Mouse (Mus musculus): ENCODE measurements around the gene Klc3.

DNA sequence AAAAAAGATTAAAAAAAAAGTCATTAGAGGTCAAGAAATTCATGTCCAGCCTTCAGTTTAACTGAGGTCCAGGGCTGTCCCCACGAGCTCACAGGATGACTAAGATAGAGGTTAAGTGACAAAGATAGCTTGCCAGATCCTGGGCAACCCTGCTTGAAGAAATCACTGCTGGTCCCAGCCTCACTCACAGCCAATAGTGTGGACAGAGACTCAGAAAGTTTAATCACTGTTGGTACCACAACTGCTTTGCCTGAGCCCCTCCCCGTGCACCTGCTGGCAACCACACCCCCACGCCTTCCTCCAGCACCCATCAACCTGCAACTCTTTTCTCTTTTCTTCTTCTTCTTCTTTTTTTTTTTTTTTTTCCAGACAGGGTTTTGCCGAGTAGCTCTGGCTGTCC is 20.1 kb upstream of the Klc3 start:
- TF ChIP-seq CTCF (IDR thresholded peaks at IDR 0.05 in 2 of 3, conservative IDR thresholded peaks at IDR 0.05 in 1 of 3; ENCODE audit: control insufficient read depth in 1 of 3, insufficient read depth in 1 of 3, low read depth in 2 of 3, low read length in 3 of 3, poor library complexity in 1 of 3, severe bottlenecking in 1 of 3) (no peak), MAX (IDR thresholded peaks at IDR 0.05; ENCODE audit: low read length) (no peak), HCFC1 (IDR thresholded peaks at IDR 0.05; ENCODE audit: low read depth, low read length) (no peak), ZMIZ1 (IDR thresholded peaks at IDR 0.05; ENCODE audit: low read depth, low read length) (no peak), RAD21 (IDR thresholded peaks at IDR 0.05; ENCODE audit: low read depth, low read length) (no peak), POLR2AphosphoS2 (IDR thresholded peaks at IDR 0.05; ENCODE audit: low read length) (no peak)

All from MEL (cell line).